Mouse (Mus musculus): ENCODE data around the gene Ift81.

Gene Ift81

GRCm38 (mm10) chr5:122516029-122516730, 98.1 kb downstream of the Ift81 start:
- DNase-seq (ENCODE audit: low read depth, low spot score) = no peak

DNA sequence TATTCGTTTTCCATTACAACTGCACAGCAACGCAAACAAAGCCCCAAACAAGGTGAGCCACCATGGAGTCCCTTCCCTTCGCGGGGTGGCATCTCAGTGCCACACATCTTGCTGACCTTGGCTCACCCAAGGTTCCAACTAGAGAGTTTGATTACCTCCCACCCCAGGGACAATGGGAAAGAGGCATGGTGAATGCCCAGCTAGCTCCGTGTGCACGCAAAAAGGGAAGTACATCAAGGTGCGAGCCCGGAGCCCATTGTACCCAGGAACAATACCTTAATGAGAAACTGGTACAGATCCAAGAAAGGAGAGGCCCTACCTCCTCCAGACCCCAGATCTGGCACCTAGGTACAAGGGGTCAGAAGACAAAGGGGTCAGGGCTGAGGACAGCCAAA, 100.2 kb downstream of the Ift81 start:
- no peak for DNase-seq (ENCODE audit: low read depth, low spot score)

DNA sequence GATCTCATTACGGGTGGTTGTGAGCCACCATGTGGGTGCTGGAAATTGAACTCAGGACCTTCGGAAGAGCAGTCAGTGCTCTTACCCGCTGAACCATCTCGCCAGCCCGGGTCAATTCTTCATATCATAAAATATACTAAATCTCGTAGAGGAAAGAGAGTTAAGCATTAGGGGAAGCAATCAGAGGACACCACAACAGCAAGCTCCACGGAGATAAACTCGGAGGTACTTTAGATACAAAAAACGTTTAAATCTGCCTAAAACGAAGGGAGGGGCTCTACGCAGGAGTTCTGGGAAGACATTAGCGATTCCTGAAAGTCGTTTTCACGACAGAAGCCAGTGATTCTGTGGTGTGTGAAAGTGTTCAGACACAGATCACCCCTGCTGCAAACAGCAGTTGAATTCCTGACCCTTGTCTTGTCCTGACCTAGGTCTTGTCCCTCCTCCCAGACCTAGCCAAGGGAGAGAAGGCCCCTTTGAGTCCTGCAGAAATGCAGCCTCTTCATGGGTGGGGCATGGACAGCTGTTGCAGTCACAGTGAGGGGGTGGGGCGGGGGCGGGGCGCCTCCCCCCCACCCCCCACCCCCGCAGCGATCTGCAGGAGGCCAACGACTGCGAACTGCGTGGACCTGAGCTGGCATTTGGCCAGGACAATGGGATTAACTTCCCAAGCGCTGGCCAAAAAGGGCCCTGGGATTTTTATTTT, 100.7 kb downstream of the Ift81 start:
- no peak for DNase-seq (ENCODE audit: low read depth, low spot score)

DNA sequence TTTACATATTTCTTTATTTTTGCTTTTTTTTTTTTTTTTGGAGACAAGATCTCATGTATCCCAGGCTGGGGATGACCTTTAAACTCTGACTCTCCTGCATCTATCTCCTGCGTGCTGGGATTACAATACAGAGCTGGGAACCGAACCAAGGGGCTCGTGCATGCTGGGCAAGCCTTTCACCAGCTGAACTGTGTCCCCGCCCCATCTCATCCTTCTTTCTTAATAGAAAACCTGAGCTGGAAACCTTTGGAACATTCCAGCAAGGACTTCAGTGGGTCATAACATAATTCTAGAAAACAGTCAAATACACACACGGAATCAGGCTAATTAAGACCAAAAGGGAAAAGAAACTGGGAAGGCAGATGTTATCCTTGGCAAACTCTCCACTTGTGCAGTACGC, 102.3 kb downstream of the Ift81 start:
- DNase-seq (ENCODE audit: low read depth, low spot score) = no peak

DNA sequence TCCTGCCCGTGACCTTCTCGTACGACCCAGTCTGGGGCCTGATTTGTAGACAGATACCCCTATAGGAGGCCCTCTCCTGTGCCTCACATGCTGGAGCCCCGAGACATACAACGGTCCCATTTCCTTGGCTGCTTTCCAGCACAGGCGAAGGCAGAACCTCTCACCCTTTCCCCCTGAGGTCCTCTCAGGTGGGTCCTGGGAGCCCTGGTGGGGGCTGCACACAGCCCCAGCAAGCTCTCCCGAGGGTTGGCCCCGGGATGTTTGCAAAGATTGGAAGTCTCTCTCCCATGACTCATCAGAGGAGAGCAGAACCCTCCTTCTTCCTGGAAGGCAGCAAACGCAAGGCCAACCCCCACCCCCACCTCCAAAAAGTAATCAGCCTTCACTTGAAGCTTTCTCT, 102.9 kb downstream of the Ift81 start:
- DNase-seq (ENCODE audit: low read depth, low spot score) = no peak

GRCm38 (mm10) chr5:122510651-122511157, 103.6 kb downstream of the Ift81 start:
- no peak for DNase-seq (ENCODE audit: low read depth, low spot score)

GRCm38 (mm10) chr5:122509608-122510007, 104.7 kb downstream of the Ift81 start:
- DNase-seq (ENCODE audit: low read depth, low spot score) = no peak

GRCm38 (mm10) chr5:122508861-122509306, 105.4 kb downstream of the Ift81 start:
- DNase-seq (ENCODE audit: low read depth, low spot score) = no peak

- no peak for DNase-seq (ENCODE audit: low read depth, low spot score)
These were observed 106.9 kb downstream of the Ift81 start for GRCm38 (mm10) chr5:122507396-122507795.

DNA sequence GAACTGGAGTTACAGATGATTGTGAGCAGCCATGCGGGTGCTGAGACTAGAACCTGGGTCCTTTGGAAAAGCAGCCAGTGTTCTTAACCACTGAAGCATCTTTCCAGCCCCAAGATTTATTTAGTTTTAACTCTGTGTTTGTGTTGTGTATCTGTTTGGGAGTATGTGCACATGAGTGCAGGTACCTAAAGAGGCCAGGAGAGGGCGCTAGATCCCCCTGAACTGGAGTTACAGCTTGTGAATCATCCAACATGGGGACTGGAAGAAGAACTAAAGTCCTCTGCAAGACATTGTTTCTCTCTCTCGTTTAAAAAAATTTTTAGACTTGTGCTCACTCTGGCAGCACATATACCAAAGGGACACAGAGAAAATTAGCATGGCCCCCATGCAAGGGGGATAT, 107.9 kb downstream of the Ift81 start:
- DNase-seq (ENCODE audit: low read depth, low spot score) = no peak

DNA sequence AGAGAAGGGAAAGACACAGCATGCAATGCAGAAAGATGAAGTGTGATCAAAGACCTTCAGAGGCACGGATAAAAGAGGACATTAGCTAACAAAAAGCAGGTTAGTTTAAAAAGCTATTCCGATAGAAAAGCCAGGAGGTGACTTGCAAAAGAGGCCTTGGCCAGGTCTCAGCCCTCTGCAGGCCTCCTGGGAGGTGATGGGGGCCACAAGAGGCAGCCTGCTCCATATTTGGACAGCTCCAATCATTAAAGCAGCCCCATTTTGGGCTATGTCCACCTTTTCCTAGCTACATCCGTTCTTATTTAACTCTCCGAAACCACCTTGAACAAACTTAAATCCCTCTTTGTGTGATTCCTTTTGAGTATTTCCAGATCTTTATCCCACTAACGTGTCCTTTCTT, 108.8 kb downstream of the Ift81 start:
- no peak for DNase-seq (ENCODE audit: low read depth, low spot score)

DNA sequence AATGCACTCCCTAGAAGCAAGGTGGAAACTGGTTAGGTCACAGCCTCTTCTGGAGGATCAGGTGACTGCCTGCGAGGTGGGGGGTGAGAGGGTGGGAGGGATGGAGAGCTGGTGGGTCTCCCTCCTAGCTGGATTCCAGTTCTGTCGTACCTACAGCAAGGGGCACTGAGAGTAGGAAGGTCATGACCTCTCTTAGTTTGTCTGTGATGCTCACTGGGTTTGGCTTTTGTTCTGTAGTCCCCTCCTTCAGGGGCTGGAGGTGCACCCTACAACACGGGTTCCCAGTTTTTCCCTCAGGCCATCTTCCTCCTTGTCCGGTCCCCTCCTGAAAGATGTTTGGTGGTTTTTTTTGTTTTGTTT, 110.6 kb downstream of the Ift81 start:
- DNase-seq (ENCODE audit: low read depth, low spot score) = no peak

DNA sequence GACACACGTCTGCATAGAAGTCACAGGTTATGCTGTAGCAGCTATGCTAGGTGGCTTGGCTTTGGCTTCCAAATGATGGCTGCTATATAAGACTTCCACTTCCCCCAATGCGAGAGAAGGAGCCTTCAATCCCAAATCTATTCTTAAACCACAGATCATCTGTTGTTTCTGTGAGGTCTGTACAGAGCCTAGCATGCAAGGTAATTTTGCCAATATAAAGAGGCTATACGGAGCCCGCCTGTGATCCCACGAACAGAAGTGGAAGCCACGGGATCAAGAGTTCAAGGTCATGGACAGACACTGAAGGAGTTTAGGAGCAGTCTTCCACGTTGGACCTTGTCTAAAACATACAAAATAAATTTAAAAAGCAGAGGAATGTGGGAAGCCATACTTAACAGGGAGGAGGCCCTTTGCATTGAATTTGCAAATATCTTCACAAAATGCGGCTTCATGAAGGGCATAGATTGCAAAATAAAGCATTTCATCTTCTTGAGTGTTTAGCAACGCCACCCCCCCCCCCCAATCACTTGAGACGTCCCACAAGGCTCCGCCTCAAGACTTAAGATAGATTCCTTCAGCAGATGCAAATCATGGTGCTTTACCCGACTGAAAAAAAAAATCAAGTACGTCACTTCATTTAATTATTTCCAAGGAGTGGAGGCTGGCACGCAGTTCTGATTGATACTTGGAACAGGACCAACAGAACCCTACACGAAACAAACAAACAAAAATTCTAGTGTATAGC, 111.1 kb downstream of the Ift81 start:
- no peak for DNase-seq (ENCODE audit: low read depth, low spot score)

DNA sequence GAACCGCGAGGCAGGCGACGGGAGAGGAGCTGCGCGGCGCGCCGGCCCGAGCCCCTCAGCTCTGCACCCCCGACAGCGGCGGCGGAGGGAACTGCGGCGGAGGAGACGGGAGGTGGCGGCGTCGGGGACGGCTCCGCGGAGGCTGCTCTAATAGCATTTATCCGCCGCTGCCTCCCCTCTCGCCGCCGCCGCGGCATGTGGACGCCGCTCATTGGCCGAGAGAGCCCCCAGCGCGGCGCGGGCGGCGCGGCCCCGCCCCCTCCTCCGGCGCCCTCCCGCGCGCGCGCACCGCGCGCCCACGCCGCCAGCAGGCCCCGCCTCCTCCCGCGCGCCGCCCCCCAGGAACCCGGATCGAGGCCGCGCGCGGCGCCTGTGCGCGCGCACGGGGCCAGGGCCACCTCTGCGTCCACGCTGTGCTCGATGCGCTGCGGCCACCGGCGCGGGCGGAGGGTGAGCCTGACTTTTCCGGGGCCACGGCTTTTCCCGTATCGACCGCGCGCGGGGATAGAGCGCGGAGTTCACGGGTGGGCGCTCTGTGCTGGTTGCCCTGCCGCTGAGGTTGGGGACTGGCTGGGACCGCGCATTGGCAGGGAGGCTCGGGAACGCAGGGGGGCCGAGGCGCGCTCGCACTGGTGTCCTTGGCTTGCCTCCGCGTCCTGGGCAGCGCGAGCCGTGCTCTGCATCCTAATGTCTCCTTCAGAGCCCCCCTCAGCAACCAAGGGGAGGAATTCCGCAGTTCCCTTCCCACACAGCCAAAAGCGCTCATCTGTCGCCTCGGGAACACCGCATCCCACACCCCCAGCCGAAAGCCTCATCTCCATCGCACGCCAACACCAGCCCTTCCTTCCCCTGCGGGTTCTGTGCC, 112.0 kb downstream of the Ift81 start, which contains the start of gene Atp2a2:
TSS of gene Atp2a2 (minus strand) at position 149 of the 865 bp plus-strand sequence.
- peak; percentile 88 for DNase-seq (ENCODE audit: low read depth, low spot score)

DNA sequence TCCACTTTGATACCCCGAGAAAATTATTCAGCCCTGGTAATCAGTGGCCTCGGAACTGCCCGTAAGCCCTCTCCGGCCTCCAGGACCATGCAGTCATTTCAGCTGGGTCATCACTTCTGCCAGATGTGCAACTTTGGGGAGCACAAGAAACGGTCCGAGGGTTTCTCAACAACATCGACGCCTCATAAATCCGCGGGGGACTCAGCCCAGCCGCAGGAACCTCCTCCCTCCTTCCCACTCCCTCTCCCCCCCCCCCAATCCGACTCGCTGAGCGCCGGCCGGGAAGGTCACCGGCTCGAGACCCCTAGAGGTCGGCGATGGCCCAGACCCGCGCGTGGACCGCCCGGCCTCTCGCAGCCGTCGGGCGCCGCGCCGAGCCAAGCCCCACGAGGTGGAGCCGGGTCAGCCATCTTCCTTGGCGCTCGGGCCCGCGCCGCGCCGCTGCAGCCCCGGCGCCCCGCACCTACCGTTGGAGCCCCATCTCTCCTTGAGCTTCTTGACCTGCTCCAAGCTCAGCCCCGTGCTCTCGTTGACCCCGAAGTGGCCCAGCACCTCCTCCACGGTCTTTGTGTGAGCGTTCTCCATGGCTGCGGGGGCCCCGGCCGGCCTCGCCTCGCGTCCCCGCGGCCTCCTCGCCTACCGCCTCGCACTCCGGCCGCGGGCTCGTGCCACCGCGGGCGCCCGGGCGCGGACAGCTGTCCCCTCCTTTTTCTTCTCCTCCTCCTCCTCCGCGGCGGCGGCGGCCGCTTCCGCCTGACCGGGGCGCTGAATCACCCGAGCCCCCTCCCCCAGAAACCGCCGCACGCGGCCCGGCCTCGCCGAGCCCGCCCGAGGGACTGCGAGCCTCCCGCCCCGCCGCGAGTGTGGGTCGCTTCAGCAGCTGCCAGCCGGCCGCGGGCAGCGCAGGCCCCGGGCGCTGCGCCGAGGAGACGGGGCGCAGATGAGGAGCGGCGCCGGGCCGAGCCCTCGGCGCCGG, 112.9 kb downstream of the Ift81 start:
- no peak for DNase-seq (ENCODE audit: low read depth, low spot score)

DNA sequence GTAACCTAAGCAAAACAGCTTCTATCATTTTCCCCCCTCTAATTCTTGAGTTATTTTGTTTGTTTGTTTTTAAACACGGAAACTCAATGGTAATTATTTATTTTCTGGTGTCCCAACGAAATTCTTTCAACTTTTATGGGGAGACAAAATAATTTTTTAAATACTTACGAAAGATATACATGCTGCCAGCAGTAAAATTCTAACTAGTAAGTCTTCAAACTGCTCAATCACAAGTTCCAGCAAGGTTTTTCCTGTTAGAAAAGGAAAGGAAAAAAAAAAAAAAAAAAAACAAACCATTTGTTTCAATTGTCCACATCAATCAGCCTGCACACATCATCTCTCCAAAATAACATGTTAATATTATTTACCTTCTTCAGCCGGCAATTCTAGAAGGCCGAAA, 113.8 kb downstream of the Ift81 start:
- no peak for DNase-seq (ENCODE audit: low read depth, low spot score)

Data from retina, adult 2 months (tissue).